Mouse (Mus musculus): ENCODE results near the gene Tomm40l. TPM values are rescaled to one million over a fixed set of nuclear protein-coding genes. Genes with fewer than 3 reads are reported as not detected.

The Tomm40l gene
- polyA plus RNA-seq, 1 experiment from 2014 or later = 20.2 TPM

DNA sequence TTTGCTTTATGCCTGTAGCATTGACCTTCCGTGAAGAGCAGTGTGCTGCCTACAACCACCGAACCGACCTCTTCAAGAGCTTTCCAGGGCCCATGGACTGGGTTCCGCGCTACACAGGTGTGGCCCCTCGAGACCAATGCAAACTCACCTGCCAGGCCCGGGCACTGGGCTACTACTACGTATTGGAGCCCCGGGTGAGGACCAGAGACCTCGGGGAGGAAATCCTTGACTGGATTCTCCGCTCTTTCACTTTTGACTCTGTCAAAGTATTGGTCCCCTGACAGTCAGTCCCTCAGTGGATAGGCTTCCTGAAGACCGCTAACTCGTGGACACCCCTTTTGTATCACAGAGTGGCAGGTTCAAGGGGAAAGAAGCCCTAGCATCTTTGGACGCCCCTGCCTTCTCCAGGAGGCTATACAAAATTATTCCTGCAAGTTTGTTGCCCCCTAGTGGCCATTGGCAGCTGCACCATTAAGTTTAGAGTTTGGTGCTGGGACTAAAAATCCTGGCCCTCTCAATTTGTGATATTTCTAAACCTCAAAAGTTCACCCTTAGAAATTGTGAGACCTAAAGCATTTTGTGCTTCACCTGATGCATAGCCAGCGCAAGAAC lies 34.7 kb upstream of the Tomm40l start:
- 70% methylated on average over 15 of the region's 15 CpGs for WGBS
- Histone ChIP-seq H3K27ac (replicated peaks; ENCODE audit: low read depth, low read length) (no peak overlapping the region), H3K27me3 (ENCODE audit: control insufficient read depth, insufficient read depth, low read length) (no peaks in the 10 kb centered on the region), H3K4me3 (ENCODE audit: low read depth, low read length) (no peak overlapping the region), H3K9me3 (replicated peaks; ENCODE audit: control insufficient read depth, low read length) (no peaks in the 10 kb centered on the region), H3K36me3 (replicated peaks; ENCODE audit: control insufficient read depth, insufficient read depth, low read depth, low read length) (no peaks in the 10 kb centered on the region; the same call in 1 of the 2 replicates), H3K4me1 (ENCODE audit: control insufficient read depth, insufficient read depth, low read length) (no peaks in the 10 kb centered on the region; the same call in 1 of the 2 replicates), H3K9ac (replicated peaks; ENCODE audit: low read length) (no peak overlapping the region), H3K4me2 (ENCODE audit: low read depth, low read length) (no peak overlapping the region)
- ATAC-seq (replicated peaks; ENCODE audit: insufficient number of reproducible peaks, low FRiP score, low TSS enrichment, low read depth) = 0 out of 2 replicates have a peak, but pooled peaks have one; percentile 7
- DNase-seq (ENCODE audit: low spot score) = peak; percentile 86

DNA sequence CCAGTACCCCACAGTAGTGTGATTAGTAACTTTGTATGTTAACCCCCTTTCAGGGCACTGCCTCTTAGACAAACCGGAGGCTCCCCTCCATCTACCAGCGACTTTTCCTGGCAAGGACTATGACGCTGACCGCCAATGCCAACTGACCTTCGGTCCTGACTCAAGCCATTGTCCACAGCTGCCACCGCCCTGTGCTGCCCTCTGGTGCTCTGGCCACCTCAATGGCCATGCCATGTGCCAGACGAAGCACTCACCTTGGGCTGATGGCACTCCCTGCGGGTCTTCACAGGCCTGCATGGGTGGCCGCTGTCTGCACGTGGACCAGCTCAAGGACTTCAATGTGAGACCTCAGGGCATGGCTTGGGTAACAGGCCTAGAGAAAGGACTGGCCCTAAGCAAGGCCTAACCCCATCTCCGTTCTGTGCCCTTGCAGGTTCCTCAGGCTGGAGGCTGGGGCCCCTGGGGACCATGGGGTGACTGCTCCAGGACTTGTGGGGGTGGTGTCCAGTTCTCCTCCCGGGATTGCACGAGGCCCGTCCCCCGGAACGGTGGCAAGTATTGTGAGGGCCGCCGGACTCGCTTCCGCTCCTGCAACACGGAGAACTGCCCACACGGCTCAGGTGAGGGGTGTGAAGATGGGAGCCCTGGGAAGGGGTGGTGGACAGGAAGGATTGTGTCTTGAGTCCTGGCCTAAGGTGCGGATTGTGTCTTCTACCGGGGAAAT lies 33.9 kb upstream of the Tomm40l start:
- H3K27me3 ChIP-seq (ENCODE audit: control insufficient read depth, insufficient read depth, low read length) = no peaks in the 10 kb centered on the region
- no peaks in the 10 kb centered on the region for H3K9me3 ChIP-seq (replicated peaks; ENCODE audit: control insufficient read depth, low read length)
- H3K4me1 ChIP-seq (ENCODE audit: control insufficient read depth, insufficient read depth, low read length) = peaks cover 4% of the 10 kb centered on the region
- no peak overlapping the region for H3K4me3 ChIP-seq (ENCODE audit: low read depth, low read length)
- H3K27ac ChIP-seq (replicated peaks; ENCODE audit: low read depth, low read length) = no peak overlapping the region
- WGBS = 92% methylated on average over 24 of the region's 24 CpGs
- no peak overlapping the region for H3K9ac ChIP-seq (replicated peaks; ENCODE audit: low read length)
- no peaks in the 10 kb centered on the region; the same call in 1 of the 2 replicates for H3K36me3 ChIP-seq (replicated peaks; ENCODE audit: control insufficient read depth, insufficient read depth, low read depth, low read length)
- ATAC-seq (replicated peaks; ENCODE audit: insufficient number of reproducible peaks, low FRiP score, low TSS enrichment, low read depth) (no peak), DNase-seq (ENCODE audit: low spot score) (no peak)
- H3K4me2 ChIP-seq (ENCODE audit: low read depth, low read length) = no peak overlapping the region

DNA sequence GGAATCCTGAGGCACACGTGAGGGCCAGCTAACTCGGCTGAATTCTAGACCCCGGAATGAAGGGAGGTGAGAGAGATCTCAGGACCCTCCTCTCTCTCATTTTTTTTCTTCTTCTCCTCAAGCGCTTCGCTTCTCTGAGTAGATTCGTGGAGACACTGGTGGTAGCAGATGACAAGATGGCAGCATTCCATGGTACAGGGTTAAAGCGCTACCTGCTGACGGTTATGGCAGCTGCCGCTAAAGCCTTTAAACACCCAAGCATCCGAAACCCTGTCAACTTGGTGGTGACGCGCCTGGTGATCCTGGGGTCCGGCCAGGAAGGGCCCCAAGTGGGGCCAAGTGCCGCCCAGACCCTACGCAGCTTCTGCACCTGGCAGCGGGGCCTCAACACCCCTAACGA lies 30.1 kb upstream of the Tomm40l start:
- Histone ChIP-seq H3K4me1 (ENCODE audit: control insufficient read depth, insufficient read depth, low read length) (peaks cover 12% of the 10 kb centered on the region), H3K27ac (replicated peaks; ENCODE audit: low read depth, low read length) (peak overlapping the region; percentile 77), H3K4me3 (ENCODE audit: low read depth, low read length) (peak overlapping the region; percentile 34; the same call in 1 of the 2 replicates), H3K9ac (replicated peaks; ENCODE audit: low read length) (peak overlapping the region; percentile 60), H3K36me3 (replicated peaks; ENCODE audit: control insufficient read depth, insufficient read depth, low read depth, low read length) (no peaks in the 10 kb centered on the region; the same call in 1 of the 2 replicates), H3K27me3 (ENCODE audit: control insufficient read depth, insufficient read depth, low read length) (no peaks in the 10 kb centered on the region), H3K4me2 (ENCODE audit: low read depth, low read length) (peak overlapping the region; percentile 79), H3K9me3 (replicated peaks; ENCODE audit: control insufficient read depth, low read length) (no peaks in the 10 kb centered on the region)
- WGBS = 39% methylated on average over 17 of the region's 17 CpGs
- DNase-seq (ENCODE audit: low spot score) (no peak), ATAC-seq (replicated peaks; ENCODE audit: insufficient number of reproducible peaks, low FRiP score, low TSS enrichment, low read depth) (no peak; the same call in 1 of the 2 replicates)

DNA sequence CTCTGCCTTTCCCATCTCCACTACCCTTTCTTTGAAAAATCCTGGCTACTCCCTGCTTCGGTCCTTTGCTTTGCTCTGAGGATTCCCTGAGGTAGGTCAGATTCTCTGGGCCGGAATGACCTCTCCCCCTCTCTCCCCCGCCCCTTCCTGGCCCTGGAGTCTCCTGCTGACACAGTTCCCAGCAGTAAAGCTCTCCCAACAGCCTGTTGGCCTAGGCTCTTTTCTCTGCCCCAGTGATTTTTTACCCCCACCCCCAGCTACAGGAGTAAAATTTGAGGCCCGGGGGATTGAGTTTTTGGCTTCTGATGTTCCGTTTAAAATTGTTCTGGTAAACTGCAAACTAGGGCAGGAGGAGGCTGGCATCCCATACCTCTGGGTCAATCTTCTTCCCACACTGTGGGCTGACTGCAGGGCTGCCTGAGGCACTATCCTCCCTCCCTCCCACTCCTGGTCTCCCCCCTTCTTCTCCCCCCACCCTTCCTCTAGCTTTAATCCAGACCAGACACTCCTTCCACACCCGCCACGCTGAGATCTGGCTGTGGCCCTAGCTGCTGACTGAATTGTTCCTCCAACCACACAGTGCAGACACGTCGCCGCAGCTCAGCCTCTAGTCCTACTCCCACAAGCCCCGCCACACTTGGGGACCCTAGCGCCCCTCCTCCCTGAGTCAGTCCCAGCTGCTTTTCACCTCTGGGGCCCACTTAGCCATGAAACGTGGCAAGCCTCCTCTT lies 29.4 kb upstream of the Tomm40l start:
- ATAC-seq (replicated peaks; ENCODE audit: insufficient number of reproducible peaks, low FRiP score, low TSS enrichment, low read depth) (peak; percentile 49), DNase-seq (ENCODE audit: low spot score) (peak; percentile 74)
- Histone ChIP-seq H3K4me3 (ENCODE audit: low read depth, low read length) (peak overlapping the region; percentile 34), H3K4me1 (ENCODE audit: control insufficient read depth, insufficient read depth, low read length) (peaks cover 12% of the 10 kb centered on the region), H3K36me3 (replicated peaks; ENCODE audit: control insufficient read depth, insufficient read depth, low read depth, low read length) (no peaks in the 10 kb centered on the region; the same call in 1 of the 2 replicates), H3K4me2 (ENCODE audit: low read depth, low read length) (peak overlapping the region; percentile 79), H3K9me3 (replicated peaks; ENCODE audit: control insufficient read depth, low read length) (no peaks in the 10 kb centered on the region), H3K27me3 (ENCODE audit: control insufficient read depth, insufficient read depth, low read length) (no peaks in the 10 kb centered on the region), H3K27ac (replicated peaks; ENCODE audit: low read depth, low read length) (peak overlapping the region; percentile 77), H3K9ac (replicated peaks; ENCODE audit: low read length) (peak overlapping the region; percentile 60)
- 5% methylated on average over 13 of the region's 13 CpGs for WGBS

DNA sequence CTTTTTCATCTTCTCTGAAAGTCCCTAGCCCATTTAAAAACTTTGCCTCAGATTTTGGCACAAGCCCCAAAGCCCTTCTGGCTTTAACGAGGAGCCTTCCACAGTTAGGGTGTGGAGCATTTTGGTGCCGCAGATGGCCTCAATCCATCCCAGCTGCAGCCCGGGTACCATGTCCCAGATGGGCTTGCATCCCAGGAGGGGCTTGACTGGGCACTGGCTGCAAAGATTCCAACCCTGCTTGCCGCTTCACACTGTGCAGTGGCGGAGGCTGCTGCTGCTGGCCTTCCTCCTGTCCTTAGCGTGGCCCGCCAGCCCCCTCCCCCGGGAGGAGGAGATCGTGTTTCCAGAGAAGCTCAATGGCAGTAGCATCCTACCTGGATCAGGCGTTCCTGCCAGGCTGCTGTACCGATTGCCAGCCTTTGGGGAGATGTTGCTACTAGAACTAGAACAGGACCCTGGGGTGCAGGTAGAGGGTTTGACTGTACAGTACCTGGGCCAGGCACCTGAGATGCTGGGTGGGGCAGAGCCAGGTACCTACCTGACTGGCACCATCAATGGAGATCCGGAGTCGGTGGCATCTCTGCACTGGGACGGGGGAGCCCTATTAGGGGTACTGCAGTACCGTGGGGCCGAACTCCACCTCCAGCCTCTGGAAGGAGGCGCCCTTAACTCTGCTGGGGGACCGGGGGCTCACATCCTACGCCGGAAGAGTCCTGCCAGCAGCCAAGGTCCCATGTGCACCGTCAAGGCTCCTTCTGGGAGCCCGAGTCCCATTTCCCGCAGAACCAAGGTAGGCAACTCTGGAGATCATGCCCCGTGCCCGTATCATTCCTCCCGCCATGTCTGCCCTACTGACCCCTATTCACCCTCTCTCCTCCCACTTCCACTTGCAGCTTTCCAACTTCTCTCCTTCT lies 28.6 kb upstream of the Tomm40l start, which contains the start of gene Ndufs2:
Gene Ndufs2 (minus strand): TSS at position 709 of the 914 bp plus-strand sequence.
- WGBS = 9% methylated on average over 26 of the region's 26 CpGs
- H3K4me1 ChIP-seq (ENCODE audit: control insufficient read depth, insufficient read depth, low read length) = peaks cover 12% of the 10 kb centered on the region
- peak within 1 kb of the TSS; percentile 79 for H3K4me2 ChIP-seq (ENCODE audit: low read depth, low read length)
- H3K9ac ChIP-seq (replicated peaks; ENCODE audit: low read length) = peak within 1 kb of the TSS; percentile 60
- H3K9me3 ChIP-seq (replicated peaks; ENCODE audit: control insufficient read depth, low read length) = no peaks in the 10 kb centered on the region
- no peaks in the 10 kb centered on the region; the same call in 1 of the 2 replicates for H3K36me3 ChIP-seq (replicated peaks; ENCODE audit: control insufficient read depth, insufficient read depth, low read depth, low read length)
- peak within 1 kb of the TSS; percentile 34 for H3K4me3 ChIP-seq (ENCODE audit: low read depth, low read length)
- peak within 1 kb of the TSS; percentile 77 for H3K27ac ChIP-seq (replicated peaks; ENCODE audit: low read depth, low read length)
- H3K27me3 ChIP-seq (ENCODE audit: control insufficient read depth, insufficient read depth, low read length) = no peaks in the 10 kb centered on the region
- no peak; the same call in 1 of the 2 replicates for ATAC-seq (replicated peaks; ENCODE audit: insufficient number of reproducible peaks, low FRiP score, low TSS enrichment, low read depth)
- DNase-seq (ENCODE audit: low spot score) = peak; percentile 53

DNA sequence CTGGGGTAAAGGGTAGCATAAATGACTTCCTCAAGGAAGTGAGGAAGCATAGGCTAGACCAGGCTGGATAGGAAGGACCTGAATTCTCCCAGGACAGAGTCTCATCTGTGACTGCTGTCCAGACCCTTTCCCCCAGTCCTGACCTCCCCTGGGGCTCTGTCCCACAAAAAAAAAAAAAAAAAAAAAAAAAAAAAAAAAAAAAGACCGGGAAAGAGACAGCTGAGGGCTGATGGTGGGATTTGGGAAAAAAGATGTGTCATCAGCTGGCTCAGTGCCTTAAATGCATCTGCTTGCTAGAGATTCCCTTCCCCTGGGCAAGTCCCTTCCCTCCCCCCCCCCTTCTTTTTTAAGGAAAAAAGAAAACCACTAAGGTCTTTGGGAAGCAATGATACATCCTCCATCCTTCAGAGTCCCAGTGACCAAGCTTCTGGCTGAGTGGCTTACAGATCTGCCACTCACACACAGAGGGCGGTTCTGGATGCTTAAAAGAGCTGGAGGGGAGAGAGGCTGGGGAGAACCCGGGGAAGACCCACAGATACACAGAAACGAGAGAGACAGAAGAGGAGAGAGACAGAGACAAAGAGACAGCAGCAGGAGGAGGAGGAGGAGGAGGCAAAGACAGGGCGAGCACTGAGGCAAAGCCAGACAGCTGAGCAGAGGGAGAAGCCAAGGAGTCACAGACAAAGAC lies 27.7 kb upstream of the Tomm40l start, which contains the start of gene Adamts4:
Gene Adamts4 (plus strand): TSS at position 509 of the 688 bp plus-strand sequence.
- 13% methylated on average over 5 of the region's 5 CpGs for WGBS
- H3K4me1 ChIP-seq (ENCODE audit: control insufficient read depth, insufficient read depth, low read length) = peaks cover 12% of the 10 kb centered on the region
- ATAC-seq (replicated peaks; ENCODE audit: insufficient number of reproducible peaks, low FRiP score, low TSS enrichment, low read depth) = no peak
- no peaks in the 10 kb centered on the region for H3K27me3 ChIP-seq (ENCODE audit: control insufficient read depth, insufficient read depth, low read length)
- peak within 1 kb of the TSS; percentile 79 for H3K4me2 ChIP-seq (ENCODE audit: low read depth, low read length)
- DNase-seq (ENCODE audit: low spot score) = peak; percentile 76
- peak within 1 kb of the TSS; percentile 77 for H3K27ac ChIP-seq (replicated peaks; ENCODE audit: low read depth, low read length)
- H3K9ac ChIP-seq (replicated peaks; ENCODE audit: low read length) = peak within 1 kb of the TSS; percentile 60
- H3K9me3 ChIP-seq (replicated peaks; ENCODE audit: control insufficient read depth, low read length) = no peaks in the 10 kb centered on the region
- peak within 1 kb of the TSS; percentile 34 for H3K4me3 ChIP-seq (ENCODE audit: low read depth, low read length)
- H3K36me3 ChIP-seq (replicated peaks; ENCODE audit: control insufficient read depth, insufficient read depth, low read depth, low read length) = no peaks in the 10 kb centered on the region; the same call in 1 of the 2 replicates
